Mouse (Mus musculus) liver (tissue): Measurements from ENCODE around the gene Gorasp2.

Experiments
- DNase-seq: peaks from one replicate; pipeline ENCODE4 v3.0.0-alpha.2; 2020; ENCODE audit warnings: mixed read lengths

Gene Gorasp2

GRCm38 (mm10) chr2:70661715-70662495, 529 bp downstream of the Gorasp2 start, which contains the start of gene Gm26558:
TSS of gene Gm26558 (minus strand) at chr2:70662108.
- DNase-seq = peak; percentile 19

- no peak for DNase-seq
These were observed 2.4 kb downstream of the Gorasp2 start for GRCm38 (mm10) chr2:70663764-70664163.

GRCm38 (mm10) chr2:70667016-70667415, 5.6 kb downstream of the Gorasp2 start:
- DNase-seq = no peak

- DNase-seq = no peak
These were observed 7.9 kb downstream of the Gorasp2 start for GRCm38 (mm10) chr2:70669241-70669640.

- DNase-seq = no peak
These were observed 8.5 kb downstream of the Gorasp2 start for GRCm38 (mm10) chr2:70669896-70670295.

DNA sequence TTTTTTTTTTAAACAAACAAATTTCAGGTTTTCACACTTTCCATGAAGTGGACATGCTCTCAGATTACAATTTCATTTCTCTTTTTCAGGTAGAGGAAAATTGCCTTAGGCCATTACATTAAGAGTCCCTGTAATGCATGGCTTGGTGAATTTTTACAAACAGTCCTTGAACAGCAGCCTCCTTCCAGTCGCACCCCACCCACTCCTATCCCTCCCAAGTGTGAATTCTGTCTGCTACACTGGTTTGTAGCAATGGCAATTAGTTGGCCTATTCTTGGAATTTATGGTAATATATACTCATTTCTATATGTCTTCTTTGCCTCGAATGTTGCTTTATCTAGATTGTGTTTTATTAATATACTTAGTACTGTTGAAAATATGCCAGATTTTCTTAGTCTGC, 11.1 kb downstream of the Gorasp2 start:
- no peak for DNase-seq

DNA sequence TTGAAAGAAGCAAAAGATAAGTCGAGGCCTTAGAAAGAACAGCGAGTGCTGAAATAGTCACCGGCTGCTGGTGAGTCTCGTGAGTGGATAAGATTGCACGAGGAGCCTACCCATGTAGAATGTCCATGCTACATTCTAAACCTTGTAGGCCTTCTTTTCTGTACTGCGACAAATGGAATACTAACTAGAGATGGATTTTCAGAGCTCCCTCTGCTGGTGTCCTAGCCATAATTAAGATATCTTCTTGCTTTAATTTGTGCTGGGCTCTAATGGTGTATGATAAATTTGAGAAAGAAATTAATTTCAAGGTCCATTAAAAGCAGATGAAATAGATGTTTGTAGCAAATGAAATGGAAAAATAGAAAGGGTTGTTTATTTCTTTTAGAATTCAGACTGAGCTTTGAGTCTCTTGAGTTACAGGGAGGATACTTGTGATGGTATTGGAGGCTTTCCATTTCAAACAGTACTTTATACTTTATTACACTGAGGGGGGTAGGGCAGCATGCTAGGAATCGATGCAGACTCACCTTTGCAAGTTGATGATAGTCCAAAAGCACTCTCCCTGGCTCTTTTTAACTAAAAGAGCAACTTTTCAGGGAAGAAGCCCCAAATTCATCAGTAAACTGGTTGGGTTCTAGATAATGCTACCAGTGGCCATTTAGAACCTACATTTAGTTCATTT, 12.2 kb downstream of the Gorasp2 start:
- no peak for DNase-seq

- no peak for DNase-seq
These were observed 20.9 kb downstream of the Gorasp2 start for GRCm38 (mm10) chr2:70682324-70682723.

DNA sequence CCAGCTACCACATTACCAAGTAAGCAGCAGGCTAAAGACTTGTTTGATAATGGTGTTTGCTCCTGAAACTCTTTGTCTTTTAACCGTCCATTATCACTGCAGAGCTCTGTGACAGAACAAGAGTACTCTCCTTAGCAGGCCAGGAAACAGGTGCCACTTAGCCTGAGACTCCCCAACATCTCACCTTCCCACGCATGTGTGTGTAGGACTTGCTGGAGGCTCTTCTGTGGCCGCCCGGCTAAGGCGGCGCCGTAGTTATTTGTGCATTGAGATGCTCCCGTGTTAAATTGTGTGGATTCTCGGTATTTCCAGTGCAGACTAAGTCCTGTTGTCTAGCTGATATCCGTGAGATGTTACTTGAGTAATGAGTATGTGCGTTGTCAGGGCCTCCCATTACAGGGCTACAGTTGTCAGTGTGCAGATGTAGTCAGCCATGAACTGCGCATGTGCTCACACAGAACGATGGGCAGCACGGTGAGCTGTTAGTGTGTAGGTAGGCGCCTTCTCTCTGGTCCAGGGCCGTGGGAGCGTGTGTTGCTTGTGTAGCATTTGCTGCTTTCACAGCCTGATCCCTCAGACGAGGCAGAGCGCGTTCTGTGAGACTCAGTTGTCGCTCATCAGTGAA, 27.2 kb downstream of the Gorasp2 start:
- no peak for DNase-seq

DNA sequence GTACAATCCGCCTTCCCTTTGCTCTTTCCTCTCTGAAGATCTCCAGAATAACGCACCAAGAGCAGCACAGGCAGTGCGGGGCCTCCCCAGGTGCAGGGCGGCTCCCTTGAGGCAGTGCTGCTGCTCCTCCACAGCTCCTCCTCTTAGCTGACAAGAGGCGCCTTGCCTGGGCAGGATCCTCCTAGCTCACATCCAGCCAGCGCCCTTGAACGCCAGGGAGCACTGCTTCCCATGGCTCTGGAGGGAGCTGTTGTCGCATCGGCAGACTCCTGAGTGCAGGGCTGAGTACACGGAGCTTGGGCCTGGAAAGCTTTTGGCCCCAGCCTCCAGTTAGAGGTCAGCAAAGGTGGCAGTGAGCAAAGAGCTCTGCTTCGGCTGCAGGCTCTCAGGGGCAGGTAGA, 28.8 kb downstream of the Gorasp2 start:
- no peak for DNase-seq

GRCm38 (mm10) chr2:70695712-70696111, 34.3 kb downstream of the Gorasp2 start:
- DNase-seq = no peak

DNA sequence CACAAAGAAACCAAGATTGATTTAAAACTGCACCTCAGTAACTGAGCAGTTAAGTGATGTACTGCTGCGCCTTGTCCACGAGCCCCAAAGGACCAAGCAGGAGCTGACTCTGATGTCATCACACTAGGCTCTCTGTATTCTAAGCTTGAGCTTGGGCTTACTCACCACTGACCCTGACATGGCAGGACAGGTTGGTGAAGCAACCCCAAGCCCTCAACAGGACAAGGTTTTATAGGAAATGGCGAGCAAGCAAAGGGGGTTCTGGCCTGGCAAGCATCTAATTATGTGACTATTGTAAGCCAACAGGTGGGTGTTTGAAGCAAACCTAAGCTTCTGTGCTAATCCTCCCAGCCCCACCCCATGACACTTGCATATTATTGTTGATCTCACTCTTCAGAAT, 39.5 kb downstream of the Gorasp2 start:
- no peak for DNase-seq

DNA sequence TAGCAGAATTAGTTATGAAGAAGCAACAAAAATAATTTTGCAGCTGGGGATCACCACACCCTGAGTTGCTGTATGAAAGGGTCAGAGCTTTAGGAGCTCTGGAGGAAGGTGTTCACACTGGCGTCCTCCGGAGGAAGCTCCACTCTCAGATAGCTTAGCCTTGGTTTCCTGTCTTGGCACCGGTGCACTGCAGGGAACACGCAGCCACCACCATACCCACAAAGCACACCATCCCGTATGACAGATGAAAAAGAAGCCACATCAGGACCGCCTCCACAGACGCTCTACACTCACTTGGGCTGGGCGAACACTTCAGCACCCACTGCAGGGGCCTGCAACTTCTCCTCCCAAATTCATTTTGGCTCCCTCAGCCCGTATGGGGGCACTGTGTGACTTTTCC, 40.2 kb downstream of the Gorasp2 start:
- no peak for DNase-seq

GRCm38 (mm10) chr2:70702403-70702802, 41.0 kb downstream of the Gorasp2 start:
- DNase-seq = no peak

DNA sequence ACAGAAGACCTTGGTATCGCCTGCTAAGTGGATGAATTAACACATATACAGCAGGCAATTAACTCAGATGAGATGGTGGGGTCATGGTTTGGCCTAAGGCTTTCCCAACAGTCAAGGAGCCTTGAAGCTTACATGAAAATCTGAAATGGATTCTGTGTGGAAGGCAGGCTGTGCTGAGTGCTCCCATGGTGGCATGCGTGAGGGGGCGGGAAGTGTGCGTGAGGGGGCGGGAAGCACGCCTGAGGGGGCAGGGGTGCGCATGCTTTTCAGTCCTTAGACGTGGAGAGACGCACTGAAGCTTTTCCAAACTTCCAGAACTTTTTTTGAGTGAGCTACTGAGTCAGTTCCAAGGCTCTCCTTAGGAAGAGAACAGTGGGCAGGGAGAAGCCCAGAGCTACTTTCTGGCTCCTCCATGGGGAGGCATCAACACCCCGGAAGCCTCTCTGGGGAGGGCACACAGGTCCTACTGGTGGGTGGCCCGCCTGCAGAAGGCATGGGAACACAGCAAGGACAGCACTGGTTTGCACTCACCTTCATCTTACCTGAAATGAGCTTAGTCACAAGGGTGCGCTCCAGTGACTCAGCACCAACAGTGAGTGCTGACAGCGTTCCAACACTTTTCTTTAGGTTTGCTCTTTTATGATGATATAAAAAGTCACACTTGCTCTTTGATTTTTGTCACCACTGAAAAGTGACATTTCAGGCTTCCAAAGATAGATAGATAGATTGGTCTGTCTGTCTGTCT, 47.8 kb downstream of the Gorasp2 start:
- no peak for DNase-seq

GRCm38 (mm10) chr2:70710236-70710635, 48.9 kb downstream of the Gorasp2 start:
- no peak for DNase-seq

- no peak for DNase-seq
These were observed 49.5 kb downstream of the Gorasp2 start for GRCm38 (mm10) chr2:70710878-70711277.

DNA sequence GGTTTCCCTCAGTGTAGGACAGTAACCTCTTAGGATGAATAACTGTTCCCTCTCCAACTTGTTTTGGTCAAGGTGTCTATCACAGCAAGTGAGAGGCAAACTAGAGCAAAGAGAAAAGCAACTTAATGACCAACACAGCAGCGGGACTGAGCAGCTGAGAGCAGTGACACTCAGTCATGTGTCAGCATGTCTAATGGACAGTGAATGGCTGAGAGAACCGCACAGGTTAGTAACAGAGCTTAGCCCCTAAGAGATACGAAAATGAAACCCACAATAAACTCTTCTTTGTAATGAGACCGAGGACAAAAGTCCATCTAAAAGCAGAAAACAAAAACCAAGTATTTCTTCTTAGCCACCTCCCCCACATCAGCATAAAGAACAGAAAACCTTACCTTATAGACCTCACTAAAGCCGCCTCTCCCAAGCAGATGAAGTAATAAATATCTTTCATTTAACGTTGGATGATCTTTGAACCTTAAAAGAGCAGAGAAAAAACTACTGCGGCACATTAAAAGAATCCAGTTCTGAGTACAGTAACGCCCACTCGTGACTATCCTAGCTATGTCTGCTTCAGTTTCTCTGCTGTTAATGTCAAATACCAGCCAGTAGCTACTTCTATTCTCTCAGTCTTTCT, 62.4 kb downstream of the Gorasp2 start:
- no peak for DNase-seq

DNA sequence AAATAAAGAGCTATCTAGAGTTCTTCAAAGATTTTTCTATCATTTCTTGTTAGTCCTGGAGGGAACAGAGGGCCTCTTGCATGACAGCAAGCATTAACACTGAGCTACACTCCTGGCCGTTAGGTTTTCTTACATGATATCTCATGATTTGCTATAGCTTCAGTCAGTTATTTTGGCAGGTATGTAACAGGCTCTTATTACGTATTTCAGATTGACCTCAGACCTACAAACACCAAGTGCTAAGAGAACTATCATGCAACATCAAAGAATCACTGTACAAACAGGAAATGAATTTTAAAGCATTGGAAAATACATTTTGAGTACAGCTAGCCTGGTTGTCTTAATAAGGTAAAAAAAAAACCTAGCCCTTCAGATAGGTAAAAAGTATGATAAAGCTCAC, 65.7 kb downstream of the Gorasp2 start:
- DNase-seq = no peak

GRCm38 (mm10) chr2:70735534-70735933, 74.2 kb downstream of the Gorasp2 start:
- DNase-seq = no peak

DNA sequence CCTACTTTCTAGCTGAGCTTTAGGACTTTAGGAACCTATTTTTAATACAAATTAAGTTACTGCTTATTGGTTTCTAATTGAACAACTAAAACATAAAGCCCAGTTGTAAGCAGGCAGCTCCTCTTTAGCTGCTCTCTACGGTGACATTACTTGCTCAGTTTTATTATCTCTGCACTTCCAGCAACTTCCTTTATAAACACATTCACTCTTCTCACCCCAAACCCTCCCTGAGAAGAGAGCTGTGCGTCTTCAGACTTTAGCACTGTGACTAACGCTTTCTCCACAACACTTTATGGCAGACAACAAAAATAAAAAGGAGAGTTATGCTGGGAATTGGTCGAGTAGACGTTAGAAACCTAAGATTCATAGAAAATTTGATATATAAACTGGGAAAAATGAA, 74.6 kb downstream of the Gorasp2 start:
- DNase-seq = no peak

- no peak for DNase-seq
These were observed 80.5 kb downstream of the Gorasp2 start for GRCm38 (mm10) chr2:70741901-70742300.

DNA sequence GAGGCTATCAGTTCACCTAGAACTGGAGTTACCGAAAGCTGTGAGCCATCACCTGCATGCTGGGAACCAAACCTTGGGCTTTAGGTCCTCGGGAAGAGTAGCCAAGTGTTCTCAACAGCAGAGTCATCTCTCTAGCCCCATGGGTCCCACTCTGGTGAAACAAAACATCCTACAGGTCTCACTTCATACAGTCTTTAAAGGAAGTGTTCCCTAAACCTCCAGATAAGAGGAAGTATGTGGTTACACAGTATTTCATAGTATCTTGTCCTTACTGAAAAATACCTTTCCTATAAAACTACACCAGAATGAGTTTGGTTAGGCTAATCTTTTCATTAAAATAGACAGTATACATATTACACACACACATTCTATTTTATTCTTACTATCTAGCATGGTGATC, 81.2 kb downstream of the Gorasp2 start:
- DNase-seq = no peak
